8 mouse cellular contexts compared by ENCODE assay signal in genomic region chr5:111208660-111208969, GRCm38 (mm10).
DNase-seq lines count a peak whose midpoint lies in the region; ATAC-seq and TF ChIP-seq lines count a peak whose summit lies in the region.

No protein-coding gene starts in this region.

- H3K4me1 ChIP-seq in forebrain, postnatal 0 days (ENCODE audit: insufficient read depth) = peaks cover 18% of the 10 kb centered on the region
- H3K4me1 ChIP-seq in hindbrain, embryonic 10.5 days (replicated peaks) = peaks cover 54% of the 10 kb centered on the region
- no peaks in the 10 kb centered on the region for H3K4me1 ChIP-seq in stomach, postnatal 0 days (replicated peaks; ENCODE audit: control insufficient read depth, insufficient read depth)

- no peak overlapping the region for H3K4me2 ChIP-seq in forebrain, postnatal 0 days (ENCODE audit: low read depth)
- no peak overlapping the region for H3K4me2 ChIP-seq in stomach, postnatal 0 days (replicated peaks; ENCODE audit: low read depth)

- peak; percentile 61 to 62 for DNase-seq in left cerebral cortex, adult 18-20 months (ENCODE audit: low spot score in 2 of 2)
- DNase-seq in left cerebral cortex, adult 11 months (ENCODE audit: low spot score) = no peak
- peak; percentile 82 for DNase-seq in brain, adult 2 months (ENCODE audit: low read depth, low spot score)
- peak; percentile 81 for DNase-seq in forebrain, postnatal 0 days
- peak; percentile 63 for DNase-seq in hindbrain, embryonic 10.5 days (ENCODE audit: low spot score)
- DNase-seq in layer of hippocampus, postnatal 14 days (ENCODE audit: low spot score in 2 of 2) = peak; percentile 47 to 75
- DNase-seq in mesoderm, embryonic 11.5 days (ENCODE audit: low read depth, low spot score) = peak; percentile 68
- peak; percentile 63 for DNase-seq in stomach, postnatal 0 days (ENCODE audit: low spot score)

- TF ChIP-seq CTCF in forebrain, postnatal 0 days (IDR thresholded peaks at IDR 0.05; ENCODE audit: low read depth) = peak; percentile 94
- TF ChIP-seq CTCF in stomach, postnatal 0 days (IDR thresholded peaks at IDR 0.05; ENCODE audit: low read depth) = peak; percentile 94

- peak; percentile 79 for ATAC-seq in forebrain, postnatal 0 days
- peak; percentile 64; the same call in 1 of the 2 replicates for ATAC-seq in stomach, postnatal 0 days (ENCODE audit: low FRiP score, low TSS enrichment)

- no peaks in the 10 kb centered on the region for H3K9me3 ChIP-seq in forebrain, postnatal 0 days (ENCODE audit: low read length)
- no peaks in the 10 kb centered on the region for H3K9me3 ChIP-seq in hindbrain, embryonic 10.5 days
- H3K9me3 ChIP-seq in stomach, postnatal 0 days (ENCODE audit: control insufficient read depth, low read length) = no peaks in the 10 kb centered on the region

- TF ChIP-seq EP300 in stomach, postnatal 0 days (optimal IDR thresholded peaks at IDR 0.05) = no peak

- no peaks in the 10 kb centered on the region for H3K27me3 ChIP-seq in forebrain, postnatal 0 days (ENCODE audit: insufficient read depth, low read length)
- peaks cover 25% of the 10 kb centered on the region for H3K27me3 ChIP-seq in hindbrain, embryonic 10.5 days (ENCODE audit: insufficient read depth, poor library complexity, severe bottlenecking)
- H3K27me3 ChIP-seq in stomach, postnatal 0 days (ENCODE audit: control insufficient read depth, insufficient read depth, low read length) = no peaks in the 10 kb centered on the region

- H3K9ac ChIP-seq in forebrain, postnatal 0 days = no peak overlapping the region
- H3K9ac ChIP-seq in stomach, postnatal 0 days (ENCODE audit: low read length) = no peak overlapping the region

- peak overlapping the region; percentile 35; the same call in 1 of the 2 replicates for H3K27ac ChIP-seq in forebrain, postnatal 0 days (ENCODE audit: low read depth, low read length)
- H3K27ac ChIP-seq in hindbrain, embryonic 10.5 days = peak overlapping the region; percentile 59
- H3K27ac ChIP-seq in stomach, postnatal 0 days (replicated peaks) = no peak overlapping the region

- WGBS in forebrain, postnatal 0 days = 38% methylated on average over 5 of the region's 5 CpGs
- 39% methylated on average over 5 of the region's 5 CpGs for WGBS in hindbrain, embryonic 10.5 days
- 41% methylated on average over 5 of the region's 5 CpGs for WGBS in stomach, postnatal 0 days

- H3K36me3 ChIP-seq in forebrain, postnatal 0 days (ENCODE audit: insufficient read depth) = no peaks in the 10 kb centered on the region
- no peaks in the 10 kb centered on the region for H3K36me3 ChIP-seq in hindbrain, embryonic 10.5 days
- H3K36me3 ChIP-seq in stomach, postnatal 0 days (ENCODE audit: control insufficient read depth, insufficient read depth, low read length) = no peaks in the 10 kb centered on the region

- H3K4me3 ChIP-seq in forebrain, postnatal 0 days (ENCODE audit: low read depth, low read length) = no peak overlapping the region
- H3K4me3 ChIP-seq in hindbrain, embryonic 10.5 days = peak overlapping the region; percentile 7; the same call in 1 of the 2 replicates
- H3K4me3 ChIP-seq in stomach, postnatal 0 days (ENCODE audit: low read depth, low read length) = no peak overlapping the region
